Mouse (Mus musculus): ENCODE data around the gene Vmn1r113.
"Not testable (repeated sequence)": the region's sequence is repeated elsewhere in the genome, so short reads cannot be mapped to it uniquely, and the experiment has no call there.

The Vmn1r113 gene

GRCm38 (mm10) chr7:20786985-20787384, at the start of gene Vmn1r113:
Vmn1r113 (plus strand) TSS chr7:20787285.
- not testable (repeated sequence) for DNase-seq (ENCODE audit: low spot score in 2 of 2)

GRCm38 (mm10) chr7:20770885-20771284, 16.2 kb upstream of the Vmn1r113 start, which contains the start of gene Vmn1r112:
Vmn1r112 (plus strand) TSS chr7:20771185.
- not testable (repeated sequence) for DNase-seq (ENCODE audit: low spot score in 2 of 2)

- DNase-seq (ENCODE audit: low spot score in 2 of 2) = not testable (repeated sequence)
Measured at GRCm38 (mm10) chr7:20812086-20812485, 25.0 kb downstream of the Vmn1r113 start, which contains the start of gene Vmn1r114. Vmn1r114 (minus strand) TSS chr7:20812186.

All from right cerebral cortex, adult 2 months (tissue).